In the genomic region with DNA sequence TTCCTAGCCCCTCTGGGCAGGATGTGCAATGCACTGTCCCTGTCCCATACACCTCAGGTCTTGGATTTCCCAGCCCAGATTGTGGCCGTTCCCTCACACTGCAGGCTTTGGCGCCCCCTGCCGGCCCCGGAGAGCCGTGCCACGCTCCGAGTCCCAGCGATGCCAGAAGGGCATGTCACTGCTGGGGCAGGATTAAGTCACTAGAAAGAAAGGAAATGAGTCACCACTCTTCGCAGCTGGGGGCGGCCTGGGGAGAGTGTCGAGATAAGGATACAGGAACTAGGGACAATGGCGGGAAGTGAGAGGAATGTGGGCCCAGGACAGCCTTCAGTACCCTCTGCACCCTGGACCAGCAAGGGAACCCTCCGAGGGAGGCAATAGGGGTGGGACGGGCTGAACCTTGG, we compare ENCODE assay signal across 1 mouse cellular context.
TF ChIP-seq lines count a peak whose summit lies in the region.

No protein-coding gene starts in this region.

TF ChIP-seq in CH12.LX, 34 proteins besides CTCF, POLR2A, EP300 and RAD21 (continued from another document):
- TF ChIP-seq MYC (IDR thresholded peaks at IDR 0.05; ENCODE audit: low read depth, low read length), result peak; percentile 81
- TF ChIP-seq PAX5 (IDR thresholded peaks at IDR 0.05; ENCODE audit: low read length), result no peak
- TF ChIP-seq NELFE (IDR thresholded peaks at IDR 0.05; ENCODE audit: low read depth, low read length), result peak; percentile 18; the same call in 1 of the 2 replicates
- TF ChIP-seq MAFK (IDR thresholded peaks at IDR 0.05; ENCODE audit: insufficient replicate concordance, low read length), result no peak
- peak; percentile 79; the same call in 1 of the 2 replicates for TF ChIP-seq JUND (conservative IDR thresholded peaks at IDR 0.05; ENCODE audit: low read depth, low read length)
- peak; percentile 84 for TF ChIP-seq TCF12 (IDR thresholded peaks at IDR 0.05; ENCODE audit: low read depth, low read length)
- peak; percentile 100 for TF ChIP-seq ZC3H11A (IDR thresholded peaks at IDR 0.05; ENCODE audit: low read depth, low read length)
- no peak for TF ChIP-seq POLR2AphosphoS2 (IDR thresholded peaks at IDR 0.05; ENCODE audit: low read depth, low read length)
- TF ChIP-seq UBTF (IDR thresholded peaks at IDR 0.05; ENCODE audit: low read depth, low read length), result 0 out of 2 replicates have a peak, but pooled peaks have one; percentile 65
- TF ChIP-seq RCOR1 (conservative IDR thresholded peaks at IDR 0.05; ENCODE audit: low read depth, low read length), result peak; percentile 87
- peak; percentile 88; the same call in 1 of the 2 replicates for TF ChIP-seq MAZ (IDR thresholded peaks at IDR 0.05; ENCODE audit: low read depth, low read length)
- TF ChIP-seq ZNF384 (IDR thresholded peaks at IDR 0.05; ENCODE audit: low read depth, low read length), result no peak
- TF ChIP-seq E2F4 (IDR thresholded peaks at IDR 0.05; ENCODE audit: insufficient replicate concordance, low read depth, low read length), result no peak
- no peak for TF ChIP-seq GABPA (IDR thresholded peaks at IDR 0.05; ENCODE audit: insufficient replicate concordance, low read depth, low read length)
- TF ChIP-seq ZKSCAN1 (IDR thresholded peaks at IDR 0.05; ENCODE audit: borderline replicate concordance, low read depth, low read length), result no peak
- TF ChIP-seq USF1 (IDR thresholded peaks at IDR 0.05; ENCODE audit: low read depth, low read length), result no peak
- peak; percentile 58 for TF ChIP-seq SIN3A (IDR thresholded peaks at IDR 0.05; ENCODE audit: low read length)
